Mouse (Mus musculus): ENCODE data around the gene Cmtm1. TPM values are rescaled to one million over a fixed set of nuclear protein-coding genes. Genes with fewer than 3 reads are reported as not detected.
"Not testable (repeated sequence)": the region's sequence is repeated elsewhere in the genome, so short reads cannot be mapped to it uniquely, and the experiment has no call there.

The Cmtm1 gene
- polyA plus RNA-seq, 1 experiment, result 14.7 TPM

DNA sequence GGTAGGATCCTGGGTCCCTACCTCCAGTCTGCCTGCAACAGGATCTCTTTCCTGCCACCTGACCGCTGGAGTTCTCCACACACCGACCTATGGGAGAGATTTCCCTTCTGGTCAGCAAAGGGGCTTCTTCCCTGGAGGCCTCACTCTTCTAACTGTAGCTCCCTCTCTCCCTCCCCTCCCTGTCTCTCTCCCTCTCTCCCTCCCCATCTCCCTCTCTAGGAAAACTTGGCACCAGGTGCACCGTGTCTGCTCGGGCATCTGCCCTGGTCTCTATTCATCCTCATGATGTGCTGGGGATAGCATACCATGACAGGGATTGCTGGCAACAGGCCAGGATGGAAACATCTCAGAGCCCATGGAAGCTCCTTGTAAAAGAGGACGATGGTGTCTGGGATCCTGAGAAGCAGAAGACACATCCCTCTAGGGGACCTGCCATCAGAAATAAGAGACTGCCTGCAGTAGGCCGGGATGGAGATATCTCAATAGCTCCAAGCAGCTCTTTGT, 41.0 kb downstream of the Cmtm1 start:
- Histone ChIP-seq H3K4me3 (ENCODE audit: control insufficient read depth, low read depth, low read length) (no peak overlapping the region), H3K27me3 (ENCODE audit: control insufficient read depth, insufficient read depth, low read length) (no peaks in the 10 kb centered on the region), H3K27ac (ENCODE audit: control insufficient read depth, insufficient read depth, low read depth, low read length) (no peak overlapping the region), H3K36me3 (ENCODE audit: control insufficient read depth, insufficient read depth, low read length) (no peaks in the 10 kb centered on the region), H3K4me1 (ENCODE audit: control insufficient read depth, insufficient read depth, low read length) (no peaks in the 10 kb centered on the region)
- no peak for TF ChIP-seq POLR2A (IDR thresholded peaks at IDR 0.05; ENCODE audit: control insufficient read depth, low read depth, low read length)
- TF ChIP-seq CTCF (IDR thresholded peaks at IDR 0.05; ENCODE audit: control insufficient read depth, insufficient read depth, insufficient replicate concordance, low read depth, low read length), result no peak

DNA sequence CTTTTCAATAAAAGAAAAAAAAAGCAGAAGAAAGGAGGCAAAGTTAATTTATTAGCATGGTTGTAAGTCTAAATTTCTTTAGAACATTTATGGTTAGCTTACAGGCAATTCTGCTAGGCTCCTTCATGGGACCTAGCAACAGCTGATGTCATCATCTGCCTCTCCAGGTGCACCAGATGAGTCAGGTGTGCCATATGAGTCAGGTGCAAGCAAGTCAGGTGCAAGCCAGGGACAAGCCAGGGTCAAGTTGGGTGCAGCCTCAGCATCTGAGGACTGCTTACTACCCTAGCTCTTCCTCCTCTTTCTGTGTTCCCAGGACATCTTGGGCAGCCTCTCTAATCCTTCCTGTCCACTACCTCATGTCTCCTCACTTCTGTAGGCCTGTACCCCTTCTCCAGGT, 41.6 kb downstream of the Cmtm1 start:
- Histone ChIP-seq H3K4me3 (ENCODE audit: control insufficient read depth, low read depth, low read length) (no peak overlapping the region), H3K36me3 (ENCODE audit: control insufficient read depth, insufficient read depth, low read length) (no peaks in the 10 kb centered on the region), H3K4me1 (ENCODE audit: control insufficient read depth, insufficient read depth, low read length) (no peaks in the 10 kb centered on the region), H3K27me3 (ENCODE audit: control insufficient read depth, insufficient read depth, low read length) (no peaks in the 10 kb centered on the region), H3K27ac (ENCODE audit: control insufficient read depth, insufficient read depth, low read depth, low read length) (no peak overlapping the region)
- TF ChIP-seq POLR2A (IDR thresholded peaks at IDR 0.05; ENCODE audit: control insufficient read depth, low read depth, low read length), result no peak
- no peak for TF ChIP-seq CTCF (IDR thresholded peaks at IDR 0.05; ENCODE audit: control insufficient read depth, insufficient read depth, insufficient replicate concordance, low read depth, low read length)

DNA sequence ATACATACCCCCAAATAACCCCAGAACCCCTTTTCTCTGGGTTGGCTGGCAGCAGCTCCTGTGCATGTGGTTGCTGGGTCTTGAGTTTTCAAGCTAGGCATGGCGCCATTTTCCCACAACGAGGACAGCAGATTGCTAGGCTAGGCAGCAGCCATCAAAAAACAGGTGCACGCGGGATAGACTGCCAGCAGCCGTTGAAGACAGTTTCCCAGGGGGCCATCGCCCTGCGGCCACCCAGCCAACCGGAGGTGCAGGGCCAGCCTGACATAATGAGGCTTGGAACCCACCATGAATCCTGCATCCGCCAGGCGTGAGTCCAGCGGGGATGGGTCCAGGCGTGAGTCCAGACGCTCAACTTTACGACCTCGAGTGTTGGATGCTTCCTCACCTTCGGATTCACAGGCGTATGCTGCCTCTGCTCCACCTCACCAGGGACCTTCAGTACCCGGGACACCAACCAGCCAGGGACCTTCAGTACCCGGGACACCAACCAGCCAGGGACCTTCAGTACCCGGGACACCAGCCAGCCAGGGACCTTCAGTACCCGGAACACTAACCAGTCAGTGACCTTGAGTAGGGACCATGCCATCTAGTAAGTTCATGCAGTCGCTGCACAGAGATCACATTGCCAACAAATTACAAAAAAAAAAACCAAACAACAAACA, 45.5 kb downstream of the Cmtm1 start:
- not testable (repeated sequence) for H3K4me1 ChIP-seq (ENCODE audit: control insufficient read depth, insufficient read depth, low read length); H3K27me3 ChIP-seq (ENCODE audit: control insufficient read depth, insufficient read depth, low read length); H3K36me3 ChIP-seq (ENCODE audit: control insufficient read depth, insufficient read depth, low read length)
- peak overlapping the region; percentile 64 for H3K4me3 ChIP-seq (ENCODE audit: control insufficient read depth, low read depth, low read length)
- TF ChIP-seq POLR2A (IDR thresholded peaks at IDR 0.05; ENCODE audit: control insufficient read depth, low read depth, low read length), result peak; percentile 25; the same call in 1 of the 2 replicates
- peak overlapping the region; percentile 71 for H3K27ac ChIP-seq (ENCODE audit: control insufficient read depth, insufficient read depth, low read depth, low read length)

DNA sequence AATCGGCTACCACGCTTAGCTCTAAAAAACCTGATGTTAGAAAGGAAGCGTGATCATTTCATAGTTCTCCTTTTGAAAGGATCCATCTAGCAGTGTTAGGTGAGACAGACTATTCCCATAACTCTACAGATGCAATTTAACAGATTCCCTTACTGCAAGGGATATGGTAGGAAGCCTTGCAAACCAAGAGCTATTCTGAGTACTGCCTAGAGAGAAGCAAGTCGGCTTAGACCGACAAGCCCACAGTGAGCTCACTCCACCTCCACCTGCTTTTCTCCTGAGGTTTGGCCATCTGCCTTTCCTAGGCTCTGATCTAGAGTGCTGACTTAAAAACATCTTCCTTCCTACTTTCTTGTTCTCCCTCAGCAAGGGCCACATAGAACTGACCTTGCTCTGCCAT, 48.1 kb downstream of the Cmtm1 start:
- not testable (repeated sequence) for H3K36me3 ChIP-seq (ENCODE audit: control insufficient read depth, insufficient read depth, low read length); H3K27ac ChIP-seq (ENCODE audit: control insufficient read depth, insufficient read depth, low read depth, low read length); H3K27me3 ChIP-seq (ENCODE audit: control insufficient read depth, insufficient read depth, low read length); H3K4me1 ChIP-seq (ENCODE audit: control insufficient read depth, insufficient read depth, low read length); H3K4me3 ChIP-seq (ENCODE audit: control insufficient read depth, low read depth, low read length)

DNA sequence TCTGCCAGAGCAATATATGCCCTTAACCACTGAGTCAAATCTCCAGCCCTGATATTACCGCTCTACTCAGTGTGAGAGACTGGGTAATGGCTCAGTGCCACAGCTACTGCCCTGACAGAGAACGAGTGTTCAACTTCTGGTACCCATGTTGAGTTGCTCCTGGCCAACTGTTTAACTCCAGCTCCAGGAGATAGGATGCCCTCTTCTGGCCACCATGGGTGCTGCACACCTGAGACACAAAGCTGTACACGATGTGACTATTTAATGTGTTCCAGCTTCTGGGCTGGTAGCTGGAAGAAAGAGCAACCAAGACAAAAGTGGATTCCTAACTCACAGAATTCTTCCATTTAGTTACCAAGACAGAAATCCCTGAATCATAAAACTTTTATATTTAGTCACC, 56.9 kb downstream of the Cmtm1 start:
- Histone ChIP-seq H3K27me3 (ENCODE audit: control insufficient read depth, insufficient read depth, low read length) (no peaks in the 10 kb centered on the region), H3K4me3 (ENCODE audit: control insufficient read depth, low read depth, low read length) (peak overlapping the region; percentile 16; the same call in 1 of the 2 replicates), H3K27ac (ENCODE audit: control insufficient read depth, insufficient read depth, low read depth, low read length) (peak overlapping the region; percentile 21; the same call in 1 of the 2 replicates), H3K4me1 (ENCODE audit: control insufficient read depth, insufficient read depth, low read length) (peaks cover 2% of the 10 kb centered on the region), H3K36me3 (ENCODE audit: control insufficient read depth, insufficient read depth, low read length) (no peaks in the 10 kb centered on the region; the same call in 1 of the 2 replicates)
- TF ChIP-seq POLR2A (IDR thresholded peaks at IDR 0.05; ENCODE audit: control insufficient read depth, low read depth, low read length), result no peak
- peak; percentile 63; the same call in 1 of the 2 replicates for TF ChIP-seq CTCF (IDR thresholded peaks at IDR 0.05; ENCODE audit: control insufficient read depth, insufficient read depth, insufficient replicate concordance, low read depth, low read length)

DNA sequence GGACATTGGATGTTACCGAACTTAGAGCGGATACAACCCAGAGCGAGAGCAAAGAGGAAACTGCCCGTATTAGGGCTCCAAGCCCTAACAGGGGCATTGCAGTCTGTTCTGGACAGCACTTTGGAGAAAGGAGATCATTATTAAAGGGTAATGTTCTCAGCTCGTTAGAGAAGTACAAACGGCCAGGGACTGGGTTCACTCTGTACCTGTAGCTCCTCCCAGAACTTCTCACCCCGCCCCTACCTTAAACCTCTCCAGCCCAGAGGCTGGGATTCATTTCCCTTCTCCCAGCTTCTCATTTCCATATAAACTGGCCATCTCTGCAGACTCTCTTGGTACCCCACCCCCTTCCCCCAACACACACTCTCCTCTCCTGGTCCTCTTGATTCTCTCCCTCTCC, 58.5 kb downstream of the Cmtm1 start:
- Histone ChIP-seq H3K36me3 (ENCODE audit: control insufficient read depth, insufficient read depth, low read length) (no peaks in the 10 kb centered on the region; the same call in 1 of the 2 replicates), H3K27ac (ENCODE audit: control insufficient read depth, insufficient read depth, low read depth, low read length) (peak overlapping the region; percentile 23), H3K4me1 (ENCODE audit: control insufficient read depth, insufficient read depth, low read length) (peaks cover 11% of the 10 kb centered on the region), H3K27me3 (ENCODE audit: control insufficient read depth, insufficient read depth, low read length) (no peaks in the 10 kb centered on the region), H3K4me3 (ENCODE audit: control insufficient read depth, low read depth, low read length) (peak overlapping the region; percentile 100)
- no peak for TF ChIP-seq CTCF (IDR thresholded peaks at IDR 0.05; ENCODE audit: control insufficient read depth, insufficient read depth, insufficient replicate concordance, low read depth, low read length)
- TF ChIP-seq POLR2A (IDR thresholded peaks at IDR 0.05; ENCODE audit: control insufficient read depth, low read depth, low read length), result no peak

DNA sequence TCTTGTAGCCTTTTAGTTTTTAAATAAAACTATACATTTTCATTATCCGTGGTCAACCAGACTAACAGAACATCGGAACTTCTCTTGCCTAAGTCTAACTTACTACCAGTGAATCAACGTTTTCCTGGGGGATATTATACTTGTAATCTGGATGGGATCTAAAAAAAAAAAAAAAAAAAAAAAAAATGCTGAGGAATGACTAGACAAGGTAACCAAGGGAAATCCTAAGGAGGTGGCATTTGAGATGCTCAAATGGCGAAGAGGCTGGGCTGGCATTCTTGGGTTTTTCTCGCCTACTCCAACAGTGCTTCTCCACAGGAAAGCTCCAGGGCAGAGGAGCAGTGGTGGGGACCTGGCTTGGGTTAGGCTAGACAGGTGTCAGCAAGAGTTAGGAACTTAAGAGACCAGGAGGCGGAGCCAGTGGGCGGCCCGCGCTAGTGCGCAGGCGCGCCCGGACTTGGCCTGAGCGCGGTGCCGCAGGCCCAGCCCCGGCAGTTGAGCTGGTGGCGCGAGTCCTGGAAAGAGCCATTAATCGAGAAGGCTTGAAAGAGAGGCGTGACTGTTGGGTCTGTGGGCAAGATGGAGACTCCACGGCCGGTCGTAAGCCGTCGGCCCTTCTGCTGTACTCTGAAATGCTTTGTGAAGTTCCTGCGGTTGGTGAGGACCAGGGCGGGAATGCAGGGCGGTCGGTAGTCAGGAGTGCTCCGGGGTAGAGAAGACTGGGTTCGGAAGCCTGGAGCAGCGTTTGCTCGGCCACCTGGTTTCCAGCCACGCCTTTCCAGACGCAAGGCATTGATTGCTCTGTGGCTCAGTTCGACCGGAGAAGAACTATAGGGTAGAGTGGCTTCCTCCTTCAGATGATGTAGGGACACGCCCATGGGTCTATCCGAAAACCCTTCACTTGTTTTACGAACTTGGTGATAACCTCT, 59.2 kb downstream of the Cmtm1 start, which contains the start of gene Cklf:
Gene Cklf, plus strand, starts transcription at position 423 of the 929 bp plus-strand sequence.
- no peaks in the 10 kb centered on the region for H3K27me3 ChIP-seq (ENCODE audit: control insufficient read depth, insufficient read depth, low read length)
- TF ChIP-seq CTCF (IDR thresholded peaks at IDR 0.05; ENCODE audit: control insufficient read depth, insufficient read depth, insufficient replicate concordance, low read depth, low read length) (0 out of 2 replicates have a peak, but pooled peaks have one; percentile 20), POLR2A (IDR thresholded peaks at IDR 0.05; ENCODE audit: control insufficient read depth, low read depth, low read length) (peak; percentile 96)
- H3K4me1 ChIP-seq (ENCODE audit: control insufficient read depth, insufficient read depth, low read length), result peaks cover 11% of the 10 kb centered on the region
- H3K27ac ChIP-seq (ENCODE audit: control insufficient read depth, insufficient read depth, low read depth, low read length), result peak within 1 kb of the TSS; percentile 99
- peaks cover 1% of the 10 kb centered on the region for H3K36me3 ChIP-seq (ENCODE audit: control insufficient read depth, insufficient read depth, low read length)
- H3K4me3 ChIP-seq (ENCODE audit: control insufficient read depth, low read depth, low read length), result peak within 1 kb of the TSS; percentile 100
